Mouse (Mus musculus): Measurements from ENCODE around the gene Pla2g1b. TPM values are rescaled to one million over a fixed set of nuclear protein-coding genes. Genes with fewer than 3 reads are reported as not detected.

Gene Pla2g1b
- polyA plus RNA-seq, 1 experiment: not detected

DNA sequence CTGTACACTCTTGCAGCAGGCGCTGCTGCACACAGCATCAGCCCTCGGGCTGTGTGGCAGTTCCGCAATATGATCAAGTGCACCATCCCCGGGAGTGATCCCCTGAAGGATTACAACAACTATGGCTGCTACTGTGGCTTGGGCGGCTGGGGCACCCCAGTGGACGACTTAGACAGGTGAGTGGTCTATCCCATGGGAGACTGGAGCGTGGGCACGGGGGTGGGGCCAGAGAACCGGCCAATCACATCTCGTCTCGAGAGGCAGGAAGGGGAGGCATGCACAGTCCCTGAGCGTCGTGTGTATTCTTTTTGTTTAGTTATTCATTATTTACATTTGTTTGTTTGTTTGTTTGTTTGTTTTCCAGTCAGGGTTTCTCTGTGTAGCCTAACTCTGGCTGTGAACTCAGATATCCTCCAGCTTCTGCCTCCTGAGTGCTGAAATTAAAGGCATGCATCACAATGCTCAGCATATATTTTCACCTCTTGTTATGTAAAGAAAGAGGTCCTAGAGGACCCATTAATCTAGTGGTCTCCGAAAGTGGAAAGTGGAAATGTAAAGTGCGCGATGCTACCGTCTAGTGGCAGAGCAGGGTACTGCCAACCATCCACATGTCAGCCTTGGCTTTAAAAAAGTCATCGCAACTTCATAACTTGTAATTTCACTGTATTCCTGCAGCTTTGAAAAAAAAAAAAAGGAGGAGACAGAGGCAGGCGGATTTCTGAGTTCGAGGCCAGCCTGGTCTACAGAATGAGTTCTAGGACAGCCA lies 4.9 kb downstream of the Pla2g1b start:
- H3K9me3 ChIP-seq: no peaks in the 10 kb centered on the region
- peaks cover 42% of the 10 kb centered on the region for H3K27me3 ChIP-seq (replicated peaks)
- TF ChIP-seq GATA1 (IDR thresholded peaks at IDR 0.05; ENCODE audit: borderline replicate concordance, low read length): no peak
- no peak for TF ChIP-seq FLI1 (IDR thresholded peaks at IDR 0.05; ENCODE audit: low read length)
- H3K36me3 ChIP-seq (replicated peaks; ENCODE audit: low read length): no peaks in the 10 kb centered on the region
- peak overlapping the region; percentile 82 for H3K4me3 ChIP-seq (replicated peaks)
- H3K4me1 ChIP-seq: peaks cover 35% of the 10 kb centered on the region

DNA sequence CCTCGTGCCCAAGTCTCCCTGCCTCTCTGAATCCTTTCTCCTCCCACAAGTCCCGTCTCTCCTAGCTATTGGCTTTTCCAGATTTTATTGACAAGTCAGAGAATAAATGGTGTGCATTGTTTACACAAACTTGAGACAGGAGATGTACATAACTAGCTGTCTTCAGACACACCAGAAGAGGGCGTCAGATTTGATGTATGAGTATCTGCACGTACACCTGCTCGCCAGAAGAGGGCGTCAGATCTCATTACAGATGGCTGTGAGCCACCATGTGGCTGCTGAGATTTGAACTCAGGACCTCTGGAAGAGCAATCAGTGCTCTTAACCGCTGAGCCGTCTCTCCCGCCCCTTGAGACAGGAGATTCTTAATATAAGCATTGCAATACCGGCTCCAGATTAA lies 7.1 kb downstream of the Pla2g1b start:
- TF ChIP-seq GATA1 (IDR thresholded peaks at IDR 0.05; ENCODE audit: borderline replicate concordance, low read length) (no peak), FLI1 (IDR thresholded peaks at IDR 0.05; ENCODE audit: low read length) (no peak)
- no peak overlapping the region for H3K4me3 ChIP-seq (replicated peaks)
- peaks cover 27% of the 10 kb centered on the region for H3K27me3 ChIP-seq (replicated peaks)
- peaks cover 18% of the 10 kb centered on the region for H3K36me3 ChIP-seq (replicated peaks; ENCODE audit: low read length)
- peaks cover 32% of the 10 kb centered on the region for H3K4me1 ChIP-seq
- no peaks in the 10 kb centered on the region for H3K9me3 ChIP-seq

DNA sequence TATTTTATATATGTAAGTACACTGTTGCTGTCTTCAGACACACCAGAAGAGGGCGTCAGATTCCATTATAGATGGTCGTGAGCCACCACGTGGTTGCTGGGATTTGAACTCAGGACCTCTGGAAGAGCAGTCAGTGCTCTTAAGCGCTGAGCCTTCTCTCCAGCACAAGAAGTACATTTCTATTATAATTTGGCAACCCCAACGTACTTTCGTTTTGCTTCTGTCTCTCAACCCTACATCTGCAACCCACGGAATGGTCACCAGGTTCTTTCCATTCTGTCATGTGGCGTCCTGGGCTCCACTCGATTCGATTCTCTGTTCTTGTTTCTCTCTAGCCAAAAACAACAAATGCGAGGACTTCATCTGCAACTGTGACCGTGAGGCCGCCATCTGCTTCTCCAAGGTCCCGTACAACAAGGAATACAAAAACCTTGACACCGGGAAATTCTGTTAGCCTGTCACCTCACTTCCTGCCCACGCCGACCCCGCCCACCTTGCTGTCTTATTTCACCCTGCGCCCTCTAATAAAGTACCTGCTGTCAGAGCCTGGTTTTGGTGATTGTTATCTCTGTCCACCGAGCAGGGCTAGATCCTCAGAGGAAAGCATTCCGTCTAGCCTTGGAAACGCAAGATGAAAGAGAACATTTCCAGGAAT lies 8.2 kb downstream of the Pla2g1b start:
- Histone ChIP-seq H3K27me3 (replicated peaks) (peaks cover 18% of the 10 kb centered on the region), H3K9me3 (no peaks in the 10 kb centered on the region), H3K4me3 (replicated peaks) (peak overlapping the region; percentile 76), H3K4me1 (peaks cover 32% of the 10 kb centered on the region), H3K36me3 (replicated peaks; ENCODE audit: low read length) (peaks cover 24% of the 10 kb centered on the region)
- TF ChIP-seq GATA1 (IDR thresholded peaks at IDR 0.05; ENCODE audit: borderline replicate concordance, low read length): no peak
- TF ChIP-seq FLI1 (IDR thresholded peaks at IDR 0.05; ENCODE audit: low read length): no peak

DNA sequence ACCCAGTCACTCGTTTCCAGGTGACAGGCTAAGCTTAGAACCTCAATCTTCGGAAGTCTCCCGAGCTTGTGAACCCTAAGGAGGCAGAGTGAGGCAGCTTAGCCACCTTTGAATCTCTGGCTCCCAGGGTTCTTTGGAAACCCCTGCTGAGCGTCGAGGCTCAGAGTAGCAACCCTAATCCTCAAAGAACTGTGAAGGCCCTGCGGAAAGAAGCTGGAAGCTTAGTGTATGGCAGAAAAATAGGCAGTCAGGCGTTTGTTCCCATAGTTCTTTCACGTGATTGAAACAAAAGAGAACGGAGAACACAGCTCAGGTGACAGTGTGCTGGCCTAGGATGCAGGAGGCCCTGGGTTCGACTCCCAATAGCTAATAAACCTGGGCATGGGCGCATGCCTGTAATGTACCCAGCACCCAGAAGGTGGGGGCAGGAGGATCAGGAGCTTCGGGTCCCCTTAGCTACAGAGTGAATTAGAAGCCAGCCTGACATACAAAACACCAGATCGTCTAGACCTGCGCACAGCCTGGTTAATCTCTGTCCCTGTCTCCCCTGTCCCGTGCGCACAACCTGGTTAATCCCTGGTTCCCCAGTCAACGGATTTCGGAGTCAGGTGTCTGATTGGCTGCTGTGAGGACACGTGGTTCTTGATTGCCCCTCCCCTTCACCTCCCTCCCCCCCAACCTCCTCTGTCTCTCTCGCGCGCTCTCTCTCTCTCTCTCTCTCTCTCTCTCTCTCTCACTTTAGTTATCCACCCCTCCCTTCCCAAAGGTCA lies 9.5 kb downstream of the Pla2g1b start:
- H3K9me3 ChIP-seq: no peaks in the 10 kb centered on the region
- peaks cover 36% of the 10 kb centered on the region for H3K36me3 ChIP-seq (replicated peaks; ENCODE audit: low read length)
- peak overlapping the region; percentile 12 for H3K4me3 ChIP-seq (replicated peaks)
- H3K4me1 ChIP-seq: peaks cover 25% of the 10 kb centered on the region
- H3K27me3 ChIP-seq (replicated peaks): peaks cover 11% of the 10 kb centered on the region
- no peak for TF ChIP-seq FLI1 (IDR thresholded peaks at IDR 0.05; ENCODE audit: low read length)
- no peak for TF ChIP-seq GATA1 (IDR thresholded peaks at IDR 0.05; ENCODE audit: borderline replicate concordance, low read length)

DNA sequence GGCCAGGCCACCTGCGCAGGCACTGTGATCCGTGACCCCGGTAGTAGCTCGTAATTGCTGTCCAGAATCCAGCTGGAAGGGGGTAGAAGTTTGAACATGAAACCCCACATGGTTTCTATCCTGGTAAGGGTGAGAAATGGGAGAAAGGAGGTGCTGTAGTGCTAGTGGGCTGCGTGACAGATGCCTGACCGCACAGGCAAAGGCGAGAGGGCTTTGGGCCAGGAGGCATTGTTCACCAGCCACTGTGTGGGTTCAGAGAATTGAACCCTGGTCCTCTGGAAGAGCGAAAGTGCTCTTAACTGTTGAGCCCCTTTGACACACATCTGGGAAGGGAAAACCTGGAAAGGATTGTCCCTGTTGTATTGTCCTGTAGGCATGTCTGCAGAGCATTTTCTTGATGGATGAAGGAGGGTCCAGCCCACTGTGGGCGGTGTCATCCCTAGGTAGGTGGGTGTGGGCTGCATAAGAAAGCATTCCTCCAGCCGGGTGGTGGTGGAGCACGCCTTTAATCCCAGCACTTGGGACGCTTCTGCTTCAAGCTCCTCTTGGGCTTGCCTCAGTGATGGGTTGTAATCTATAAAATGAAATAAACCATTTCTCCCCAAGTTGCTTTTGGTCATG lies 10.2 kb downstream of the Pla2g1b start:
- peaks cover 8% of the 10 kb centered on the region for H3K27me3 ChIP-seq (replicated peaks)
- no peaks in the 10 kb centered on the region for H3K9me3 ChIP-seq
- no peak overlapping the region for H3K4me3 ChIP-seq (replicated peaks)
- H3K4me1 ChIP-seq: peaks cover 19% of the 10 kb centered on the region
- no peak for TF ChIP-seq GATA1 (IDR thresholded peaks at IDR 0.05; ENCODE audit: borderline replicate concordance, low read length)
- no peak for TF ChIP-seq FLI1 (IDR thresholded peaks at IDR 0.05; ENCODE audit: low read length)
- H3K36me3 ChIP-seq (replicated peaks; ENCODE audit: low read length): peaks cover 41% of the 10 kb centered on the region

DNA sequence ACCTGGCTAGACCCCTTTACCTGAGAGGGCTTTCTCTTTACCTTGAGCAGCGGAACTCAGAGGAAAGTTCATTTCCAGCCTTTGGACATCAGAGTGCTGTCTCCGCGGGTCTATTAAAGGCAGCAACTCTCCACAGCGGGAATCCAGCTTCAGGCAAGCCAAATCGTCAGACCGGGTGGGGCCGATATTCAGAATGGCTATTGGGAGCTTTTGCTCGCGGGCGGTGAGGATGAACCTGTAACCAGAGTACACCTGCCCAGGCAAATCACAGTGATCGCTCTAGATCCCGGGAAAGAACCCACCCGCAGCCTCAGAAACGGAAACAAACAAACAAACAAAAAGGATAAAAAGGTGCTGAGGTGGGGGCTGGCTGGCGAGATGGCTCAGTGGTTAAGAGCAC lies 13.5 kb downstream of the Pla2g1b start:
- Histone ChIP-seq H3K4me3 (replicated peaks) (no peak overlapping the region), H3K27me3 (replicated peaks) (peaks cover 2% of the 10 kb centered on the region), H3K4me1 (peaks cover 27% of the 10 kb centered on the region), H3K36me3 (replicated peaks; ENCODE audit: low read length) (peaks cover 57% of the 10 kb centered on the region), H3K9me3 (no peaks in the 10 kb centered on the region)
- no peak for TF ChIP-seq FLI1 (IDR thresholded peaks at IDR 0.05; ENCODE audit: low read length)
- no peak for TF ChIP-seq GATA1 (IDR thresholded peaks at IDR 0.05; ENCODE audit: borderline replicate concordance, low read length)

DNA sequence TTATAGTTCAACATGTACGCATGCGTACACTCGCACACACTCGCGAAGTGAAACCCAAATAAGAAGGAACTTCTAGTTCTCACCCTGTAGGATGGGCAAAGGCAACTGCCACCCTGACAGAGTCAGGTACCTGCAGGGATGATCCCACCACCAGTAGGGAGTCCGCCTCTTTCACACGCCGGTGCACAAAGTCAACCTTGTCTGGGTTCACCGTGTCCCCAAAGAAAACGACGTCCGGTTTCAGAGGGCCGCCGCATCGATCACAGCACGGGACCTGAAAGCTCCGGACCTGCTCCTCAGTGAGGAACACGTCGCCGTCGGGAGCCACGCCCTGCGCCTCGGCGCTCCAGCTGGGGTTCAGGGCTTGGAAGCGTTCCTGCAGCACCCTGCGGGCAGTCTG lies 14.0 kb downstream of the Pla2g1b start:
- Histone ChIP-seq H3K36me3 (replicated peaks; ENCODE audit: low read length) (peaks cover 57% of the 10 kb centered on the region), H3K27me3 (replicated peaks) (no peaks in the 10 kb centered on the region), H3K9me3 (no peaks in the 10 kb centered on the region), H3K4me3 (replicated peaks) (no peak overlapping the region), H3K4me1 (peaks cover 29% of the 10 kb centered on the region)
- TF ChIP-seq GATA1 (IDR thresholded peaks at IDR 0.05; ENCODE audit: borderline replicate concordance, low read length) (no peak), FLI1 (IDR thresholded peaks at IDR 0.05; ENCODE audit: low read length) (no peak)

DNA sequence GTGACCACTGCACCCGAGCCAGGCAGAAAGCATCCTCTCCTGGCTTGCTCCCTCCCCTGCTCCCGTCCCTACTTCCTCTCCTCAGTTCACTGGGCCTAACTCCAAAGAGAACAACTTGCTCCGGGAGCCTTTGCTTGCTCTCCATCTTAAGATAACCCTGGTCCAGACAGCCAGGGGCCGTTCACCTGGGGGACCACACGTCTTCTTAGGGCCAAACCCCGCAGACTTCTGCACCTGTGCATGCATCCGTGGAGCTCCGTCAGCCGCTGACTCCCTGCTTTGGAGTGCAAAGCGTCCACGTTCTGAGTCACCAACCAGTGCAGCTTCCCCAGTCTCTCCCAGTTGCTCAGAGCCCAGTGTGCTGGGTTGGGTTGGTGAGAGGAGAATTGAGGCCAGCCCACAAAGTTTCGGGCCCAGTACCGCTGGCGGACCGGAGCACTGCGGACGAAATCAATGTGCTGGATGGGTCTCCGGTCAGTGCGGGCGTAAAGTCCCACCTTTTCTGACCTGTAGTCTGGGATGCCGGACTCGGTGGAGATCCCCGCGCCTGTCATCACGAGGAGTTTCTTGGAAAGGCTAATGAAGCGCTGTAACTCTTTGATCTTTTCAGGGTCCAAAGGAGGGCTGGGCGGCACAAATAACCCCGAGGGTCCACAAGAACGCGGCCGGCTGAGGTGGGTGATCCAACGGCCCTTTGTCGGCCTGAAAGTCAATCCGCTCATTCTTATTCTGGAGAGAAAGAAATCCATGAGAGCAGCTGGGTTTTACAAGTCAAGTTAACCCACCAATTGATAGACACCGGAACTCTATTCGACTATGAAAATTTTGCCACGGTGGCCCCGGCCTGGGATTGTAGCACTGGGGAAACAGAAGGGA lies 16.6 kb downstream of the Pla2g1b start:
- H3K9me3 ChIP-seq: no peaks in the 10 kb centered on the region
- no peaks in the 10 kb centered on the region for H3K27me3 ChIP-seq (replicated peaks)
- peaks cover 45% of the 10 kb centered on the region for H3K36me3 ChIP-seq (replicated peaks; ENCODE audit: low read length)
- H3K4me1 ChIP-seq: peaks cover 26% of the 10 kb centered on the region
- H3K4me3 ChIP-seq (replicated peaks): no peak overlapping the region
- TF ChIP-seq GATA1 (IDR thresholded peaks at IDR 0.05; ENCODE audit: borderline replicate concordance, low read length) (no peak), FLI1 (IDR thresholded peaks at IDR 0.05; ENCODE audit: low read length) (no peak)

DNA sequence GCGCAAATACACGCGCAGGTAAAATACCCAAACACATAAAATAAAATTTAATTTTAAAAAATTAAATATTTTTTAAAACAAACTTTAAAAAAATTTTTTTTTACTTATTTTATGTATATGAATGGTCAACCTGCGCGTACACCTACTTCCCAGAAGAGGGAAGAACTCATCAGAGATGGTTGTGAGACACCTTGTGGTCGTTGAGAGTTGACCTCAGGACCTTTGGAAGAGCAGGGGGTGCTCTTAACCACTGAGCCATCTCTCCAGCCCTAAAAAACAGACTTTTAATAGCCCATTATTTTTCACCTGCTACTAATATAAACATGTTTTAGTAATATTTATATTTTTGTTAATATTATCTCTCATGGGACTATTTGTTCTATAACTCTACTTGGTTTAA lies 17.3 kb downstream of the Pla2g1b start:
- peaks cover 37% of the 10 kb centered on the region for H3K36me3 ChIP-seq (replicated peaks; ENCODE audit: low read length)
- H3K4me1 ChIP-seq: peaks cover 27% of the 10 kb centered on the region
- TF ChIP-seq FLI1 (IDR thresholded peaks at IDR 0.05; ENCODE audit: low read length): no peak
- no peak for TF ChIP-seq GATA1 (IDR thresholded peaks at IDR 0.05; ENCODE audit: borderline replicate concordance, low read length)
- H3K4me3 ChIP-seq (replicated peaks): no peak overlapping the region
- no peaks in the 10 kb centered on the region for H3K27me3 ChIP-seq (replicated peaks)
- no peaks in the 10 kb centered on the region for H3K9me3 ChIP-seq
